Mouse (Mus musculus) C2C12 (cell line): ENCODE results near the gene Stn1. TPM values are rescaled to one million over a fixed set of nuclear protein-coding genes. Genes with fewer than 3 reads are reported as not detected.

ENCODE experiments used
- H3K27me3 ChIP-seq: one replicate; pipeline ENCODE4 v1.6.1; 2011; ENCODE audit not compliant: control insufficient read depth, insufficient read depth, insufficient read length
- H3K36me3 ChIP-seq: one replicate; pipeline ENCODE4 v1.6.1; 2011; ENCODE audit not compliant: control insufficient read depth, insufficient read depth
- H3K4me3 ChIP-seq: one replicate; pipeline ENCODE4 v1.5.1; 2011; ENCODE audit warnings: mild to moderate bottlenecking, control low read depth; ENCODE audit not compliant: poor library complexity, insufficient read depth, severe bottlenecking
- H3K79me2 ChIP-seq: one replicate; pipeline ENCODE4 v1.6.1; 2011; ENCODE audit not compliant: control insufficient read depth, insufficient read depth
- H3K79me3 ChIP-seq: one replicate; pipeline ENCODE4 v1.6.1; 2011; ENCODE audit warnings: low read depth, control low read depth
- H3ac ChIP-seq: one replicate; pipeline ENCODE3; 2011; ENCODE audit warnings: low read depth; ENCODE audit not compliant: control insufficient read depth, insufficient read length
- CEBPB ChIP-seq: IDR thresholded peaks from one replicate; pipeline ENCODE4 v1.6.1; 2011; ENCODE audit warnings: low read depth, mild to moderate bottlenecking, control low read depth, moderate library complexity
- CTCF ChIP-seq: IDR thresholded peaks from one replicate; pipeline ENCODE4 v1.5.1; 2011; ENCODE audit not compliant: control insufficient read depth, insufficient read depth, insufficient read length
- FOSL1 ChIP-seq: IDR thresholded peaks from one replicate; pipeline ENCODE4 v1.8.0; 2011; ENCODE audit warnings: mild to moderate bottlenecking, low read length; ENCODE audit not compliant: poor library complexity, insufficient read depth, severe bottlenecking
- MAX ChIP-seq: IDR thresholded peaks from one replicate; pipeline ENCODE4 v1.6.1; 2011; ENCODE audit warnings: mild to moderate bottlenecking, control low read depth
- MYOD1 ChIP-seq: IDR thresholded peaks from one replicate; pipeline ENCODE4 v1.6.1; 2011; ENCODE audit warnings: low read depth; ENCODE audit not compliant: control insufficient read depth, insufficient read length
- MYOG ChIP-seq: IDR thresholded peaks from one replicate; pipeline ENCODE4 v1.6.1; 2011; ENCODE audit not compliant: control insufficient read depth, insufficient read length; ENCODE audit errors: extremely low read depth
- USF1 ChIP-seq: IDR thresholded peaks from one replicate; pipeline ENCODE4 v1.6.1; 2011; ENCODE audit warnings: low read depth, mild to moderate bottlenecking, control low read depth, moderate library complexity
- polyA plus RNA-seq: library from polyadenylated mRNA; unstranded; fragments of >200 nt; fragmentation: generic; extraction: Trizol; gene quantifications from one replicate; pipeline ENCODE4 v1.2.1, GENCODE M21; 2012; ENCODE audit warnings: missing spikeins

Stn1 gene
- polyA plus RNA-seq, 1 experiment, result 50.7 TPM

- H3ac ChIP-seq, result no peak overlapping the region
- no peaks in the 10 kb centered on the region for H3K36me3 ChIP-seq
- H3K79me2 ChIP-seq, result no peaks in the 10 kb centered on the region
- H3K27me3 ChIP-seq, result no peaks in the 10 kb centered on the region
- TF ChIP-seq CTCF (no peak), FOSL1 (no peak)
- no peak overlapping the region for H3K4me3 ChIP-seq
- H3K79me3 ChIP-seq, result no peaks in the 10 kb centered on the region
Measured at GRCm38 (mm10) chr19:47549174-47549573, 11.9 kb upstream of the Stn1 start.

- Histone ChIP-seq H3K79me3 (no peaks in the 10 kb centered on the region), H3K79me2 (no peaks in the 10 kb centered on the region), H3K4me3 (no peak overlapping the region), H3ac (no peak overlapping the region), H3K36me3 (no peaks in the 10 kb centered on the region), H3K27me3 (no peaks in the 10 kb centered on the region)
- TF ChIP-seq MYOD1 (no peak), CEBPB (no peak), MYOG (no peak), USF1 (no peak), FOSL1 (no peak), MAX (no peak), CTCF (no peak)
Measured at GRCm38 (mm10) chr19:47548432-47549076, 11.2 kb upstream of the Stn1 start.

- H3K36me3 ChIP-seq, result no peaks in the 10 kb centered on the region
- TF ChIP-seq CTCF (no peak), MYOG (no peak), USF1 (no peak), MAX (no peak), MYOD1 (no peak)
- H3K4me3 ChIP-seq, result no peak overlapping the region
- H3ac ChIP-seq, result no peak overlapping the region
- no peaks in the 10 kb centered on the region for H3K27me3 ChIP-seq
- H3K79me3 ChIP-seq, result no peaks in the 10 kb centered on the region
- H3K79me2 ChIP-seq, result no peaks in the 10 kb centered on the region
Measured at GRCm38 (mm10) chr19:47545528-47545927, 8.2 kb upstream of the Stn1 start.

- no peak overlapping the region for H3ac ChIP-seq
- H3K36me3 ChIP-seq, result no peaks in the 10 kb centered on the region
- no peaks in the 10 kb centered on the region for H3K79me3 ChIP-seq
- TF ChIP-seq FOSL1, result no peak
- no peak for TF ChIP-seq CEBPB
- TF ChIP-seq USF1, result no peak
- TF ChIP-seq MYOD1, result no peak
- TF ChIP-seq MYOG, result no peak
- no peak for TF ChIP-seq MAX
- no peak for TF ChIP-seq CTCF
- no peaks in the 10 kb centered on the region for H3K79me2 ChIP-seq
- H3K4me3 ChIP-seq, result no peak overlapping the region
- H3K27me3 ChIP-seq, result no peaks in the 10 kb centered on the region
Measured at GRCm38 (mm10) chr19:47545055-47545454, 7.7 kb upstream of the Stn1 start.

- Histone ChIP-seq H3K4me3 (no peak overlapping the region), H3K36me3 (no peaks in the 10 kb centered on the region), H3K79me3 (no peaks in the 10 kb centered on the region), H3ac (no peak overlapping the region), H3K79me2 (no peaks in the 10 kb centered on the region), H3K27me3 (no peaks in the 10 kb centered on the region)
- no peak for TF ChIP-seq CTCF
- TF ChIP-seq MYOG, result no peak
- TF ChIP-seq CEBPB, result no peak
- no peak for TF ChIP-seq MAX
- no peak for TF ChIP-seq FOSL1
Measured at GRCm38 (mm10) chr19:47542441-47542840, 5.1 kb upstream of the Stn1 start.

- Histone ChIP-seq H3K79me2 (peaks cover 20% of the 10 kb centered on the region), H3K36me3 (peaks cover 14% of the 10 kb centered on the region), H3K27me3 (no peaks in the 10 kb centered on the region), H3ac (no peak overlapping the region), H3K4me3 (no peak overlapping the region), H3K79me3 (peaks cover 1% of the 10 kb centered on the region)
- TF ChIP-seq FOSL1 (no peak), USF1 (no peak), MAX (no peak), CEBPB (no peak), CTCF (no peak), MYOD1 (no peak), MYOG (no peak)
Measured at GRCm38 (mm10) chr19:47538801-47539200, 1.5 kb upstream of the Stn1 start.
